Mouse (Mus musculus): Measurements from ENCODE around the gene Recql.
"Not testable (repeated sequence)": the region's sequence is repeated elsewhere in the genome, so short reads cannot be mapped to it uniquely, and the experiment has no call there.

Recql gene

GRCm38 (mm10) chr6:142365742-142366472 lies 21.0 kb downstream of the Recql start:
- DNase-seq (ENCODE audit: low spot score in 2 of 2), result no peak

DNA sequence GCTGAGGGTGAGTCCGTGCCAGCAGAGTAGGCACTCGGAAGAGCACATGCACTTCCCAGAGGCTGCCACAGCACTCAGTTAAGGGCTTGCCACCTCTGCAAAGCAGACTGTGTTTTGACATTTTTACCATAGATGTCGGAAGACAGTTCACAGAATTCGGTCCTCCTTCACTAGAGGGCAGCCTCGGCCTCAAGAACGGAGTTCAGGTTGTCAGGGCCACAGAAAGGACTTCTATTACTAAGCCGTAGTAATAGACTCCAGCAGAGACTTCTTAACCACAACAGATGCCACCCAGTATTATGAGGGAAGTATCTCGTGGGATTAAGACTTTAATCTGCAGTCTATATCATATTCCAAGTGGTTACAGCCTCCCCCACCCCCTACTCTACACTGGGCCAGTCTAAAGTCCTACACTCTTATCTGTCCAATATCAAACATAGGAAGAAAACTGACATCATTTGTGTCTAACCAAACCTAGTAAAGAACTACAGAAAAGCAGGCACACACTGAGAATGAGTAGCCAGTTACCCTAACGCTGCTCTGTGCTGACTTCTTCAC lies 23.8 kb downstream of the Recql start:
- DNase-seq (ENCODE audit: low spot score in 2 of 2), result no peak

GRCm38 (mm10) chr6:142362036-142362435 lies 24.9 kb downstream of the Recql start:
- DNase-seq (ENCODE audit: low spot score in 2 of 2), result no peak

- DNase-seq (ENCODE audit: low spot score in 2 of 2), result no peak
These were observed 29.8 kb downstream of the Recql start for GRCm38 (mm10) chr6:142357106-142357505.

GRCm38 (mm10) chr6:142352099-142352498 lies 34.8 kb downstream of the Recql start:
- DNase-seq (ENCODE audit: low spot score in 2 of 2), result not testable (repeated sequence)

GRCm38 (mm10) chr6:142347431-142348385 lies 39.2 kb downstream of the Recql start:
- no peak for DNase-seq (ENCODE audit: low spot score in 2 of 2)

GRCm38 (mm10) chr6:142346181-142347110 lies 40.4 kb downstream of the Recql start:
- no peak for DNase-seq (ENCODE audit: low spot score in 2 of 2)

DNA sequence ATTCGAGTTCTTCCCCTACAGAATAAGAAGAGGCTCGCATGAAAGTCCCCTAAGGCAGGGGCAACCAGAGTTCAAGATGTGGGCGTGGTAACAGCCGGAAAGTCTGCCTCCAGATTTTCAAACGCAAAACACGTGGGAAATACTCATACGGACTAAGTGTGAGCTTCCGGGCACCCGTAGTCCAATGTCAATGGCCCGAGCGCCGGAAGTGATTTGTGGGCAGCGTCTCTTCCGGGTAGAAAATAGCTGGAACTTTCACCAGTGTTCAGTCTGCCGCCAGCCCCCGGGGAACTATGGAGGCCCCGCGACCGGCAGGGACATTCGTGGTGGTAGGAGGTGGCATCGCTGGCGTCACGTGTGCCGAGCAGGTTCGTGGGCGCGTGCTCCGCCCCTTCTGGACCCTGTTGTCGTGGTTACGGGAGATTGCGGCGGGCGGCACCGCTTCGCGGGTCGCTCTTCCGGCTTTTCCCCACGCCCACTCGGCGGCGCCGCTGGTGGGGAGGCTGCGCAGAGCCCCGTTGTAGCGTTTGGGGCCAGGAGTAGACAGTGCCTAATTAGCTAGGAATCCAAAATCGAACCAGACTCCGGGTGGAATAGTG lies 41.3 kb downstream of the Recql start, which contains the start of gene Pyroxd1:
Gene Pyroxd1 (plus strand): TSS at position 215 of the 599 bp plus-strand sequence.
- peak; percentile 78 to 82 for DNase-seq (ENCODE audit: low spot score in 2 of 2)

GRCm38 (mm10) chr6:142343561-142343960 lies 43.3 kb downstream of the Recql start:
- peak in 1 of 2 experiments; percentile 16 for DNase-seq (ENCODE audit: low spot score in 2 of 2)

DNA sequence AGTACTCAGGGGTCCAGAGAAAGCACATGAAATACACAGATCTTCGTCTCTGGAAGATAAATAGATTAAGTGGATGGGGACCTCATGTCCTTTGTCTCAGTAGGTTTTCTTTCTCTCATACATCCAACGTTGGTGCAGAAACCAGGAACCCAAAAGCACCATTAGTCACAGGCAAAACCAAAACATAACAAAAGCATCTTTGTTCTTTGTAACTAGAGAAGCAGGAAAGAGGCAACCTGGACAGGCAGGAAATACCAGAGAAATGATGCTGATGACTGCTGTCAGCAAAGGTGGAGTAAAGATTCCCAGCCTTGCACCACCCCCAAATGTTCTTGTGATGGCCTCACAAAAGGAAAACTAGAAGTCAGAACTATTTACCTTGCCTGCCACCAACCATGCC lies 47.3 kb downstream of the Recql start:
- DNase-seq (ENCODE audit: low spot score in 2 of 2), result no peak

DNA sequence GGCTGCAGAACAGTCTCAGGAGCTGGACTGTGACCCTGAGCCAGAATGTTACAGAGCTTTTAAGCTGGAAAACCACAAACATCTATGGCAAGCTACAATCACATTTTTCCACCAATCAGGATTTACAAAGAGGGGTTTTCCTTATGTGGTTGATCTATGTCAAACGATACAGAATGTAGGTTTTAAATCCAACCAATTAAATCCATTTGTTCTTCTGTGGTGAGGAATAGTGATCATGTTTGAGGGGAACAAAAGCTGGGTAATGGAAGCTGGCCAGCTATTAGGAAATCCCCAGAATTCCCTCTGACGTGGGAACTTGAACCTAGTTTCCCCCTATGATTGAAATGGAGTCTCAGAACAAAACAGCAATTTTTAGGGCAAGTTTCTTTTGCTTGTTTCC lies 47.9 kb downstream of the Recql start:
- no peak for DNase-seq (ENCODE audit: low spot score in 2 of 2)

DNA sequence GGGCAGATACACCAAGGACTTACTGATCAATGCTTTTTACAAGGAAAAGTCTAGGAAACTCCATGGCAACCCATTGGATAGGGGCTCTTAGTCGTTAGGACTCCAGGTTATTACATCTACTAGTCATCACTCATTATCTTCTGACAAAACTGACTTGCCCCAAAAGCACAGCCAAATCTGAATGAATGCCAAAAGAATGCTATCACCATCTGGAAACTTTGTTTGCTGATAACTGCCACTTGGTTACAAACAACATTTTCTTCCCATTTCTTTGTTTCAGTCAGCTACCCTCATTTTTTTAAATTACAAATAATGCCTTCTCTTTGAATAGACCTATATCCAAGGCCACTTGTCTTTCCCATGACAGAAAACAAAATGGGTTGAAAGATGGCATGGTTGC lies 57.7 kb downstream of the Recql start:
- DNase-seq (ENCODE audit: low spot score in 2 of 2), result no peak

- no peak for DNase-seq (ENCODE audit: low spot score in 2 of 2)
These were observed 60.3 kb downstream of the Recql start for GRCm38 (mm10) chr6:142326598-142326997.

- DNase-seq (ENCODE audit: low spot score in 2 of 2), result no peak
These were observed 64.0 kb downstream of the Recql start, which contains the start of gene Slco1a5 for GRCm38 (mm10) chr6:142322881-142323280. Slco1a5 (minus strand) TSS chr6:142322981.

DNA sequence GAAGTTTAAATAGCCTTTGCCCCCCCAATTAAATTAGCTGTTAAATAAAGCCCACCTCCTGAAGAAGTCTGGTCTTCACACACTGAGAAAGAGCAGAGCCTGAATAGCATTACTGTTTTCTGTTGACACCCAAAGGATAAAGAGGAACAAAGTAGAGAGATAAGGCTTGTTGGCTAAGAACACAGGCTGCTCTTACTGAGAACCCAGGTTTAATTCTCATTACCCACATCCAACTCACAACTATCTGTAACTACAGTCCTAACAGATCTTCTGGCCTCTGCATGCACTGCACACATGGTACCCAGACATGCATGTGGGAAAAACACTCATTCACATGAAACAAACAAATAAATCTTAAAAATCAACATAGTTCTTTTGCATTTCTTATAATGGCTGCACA lies 69.8 kb downstream of the Recql start:
- DNase-seq (ENCODE audit: low spot score in 2 of 2), result no peak

DNA sequence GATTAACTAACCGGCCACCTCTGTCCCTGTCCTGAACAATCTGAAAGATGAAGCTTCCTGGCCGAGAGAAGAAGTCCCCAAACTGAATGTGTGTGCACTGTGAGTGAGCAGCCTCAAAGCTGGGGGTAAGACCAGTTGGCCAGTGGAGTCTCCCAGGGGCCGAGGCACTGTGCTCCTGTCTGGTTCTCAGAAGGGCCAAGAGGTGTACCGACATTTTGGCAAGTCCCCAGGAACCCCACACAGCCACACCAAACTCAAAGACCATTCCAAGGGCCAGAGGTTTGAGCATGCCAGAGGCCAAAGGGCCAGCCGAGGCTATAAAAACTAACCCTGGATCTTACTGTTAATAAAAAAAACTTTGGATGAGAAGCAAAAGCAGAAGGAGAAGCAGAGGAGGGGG lies 72.6 kb downstream of the Recql start:
- no peak for DNase-seq (ENCODE audit: low spot score in 2 of 2)

- DNase-seq (ENCODE audit: low spot score in 2 of 2), result no peak
These were observed 81.8 kb downstream of the Recql start for GRCm38 (mm10) chr6:142305076-142305475.
